Mouse (Mus musculus) granulocyte monocyte progenitor cell, adult 5-6 weeks (primary cell): ENCODE measurements around the gene Fxr1. TPM values are rescaled to one million over a fixed set of nuclear protein-coding genes. Genes with fewer than 3 reads are reported as not detected.
"Not testable (repeated sequence)": the region's sequence is repeated elsewhere in the genome, so short reads cannot be mapped to it uniquely, and the experiment has no call there.

ENCODE experiments used
- ATAC-seq: replicated peaks from 2 replicates; pipeline ENCODE4 v1.8.0; 2016; ENCODE audit warnings: mild to moderate bottlenecking, moderate TSS enrichment, inconsistent platforms; ENCODE audit not compliant: poor library complexity, severe bottlenecking
- total RNA-seq, 2 experiments: library from RNA; stranded (forward) in 1 of 2; stranded (reverse) in 1 of 2; fragments of 200-712, 200-1000 nt in 1 of 2; fragments of >200 nt in 1 of 2; fragmentation: Nextera tagmentation in 1 of 2; gene quantifications; 2 replicates each; pipeline ENCODE4 v1.2.3; 2014 to 2017

Fxr1 gene
- 82.8 and 85.8 TPM in 2 replicates for total RNA-seq (2014; fragmentation: Nextera tagmentation)
- total RNA-seq (2017), result 183 and 220 TPM in 2 replicates

GRCm38 (mm10) chr3:34019540-34020381 lies at the start of gene Fxr1:
Gene Fxr1, plus strand, starts transcription at chr3:34019943.
- ATAC-seq, result peak; percentile 87

GRCm38 (mm10) chr3:33979395-33979794 lies 40.3 kb upstream of the Fxr1 start:
- ATAC-seq, result no peak

GRCm38 (mm10) chr3:33982746-33983145 lies 37.0 kb upstream of the Fxr1 start:
- no peak for ATAC-seq

DNA sequence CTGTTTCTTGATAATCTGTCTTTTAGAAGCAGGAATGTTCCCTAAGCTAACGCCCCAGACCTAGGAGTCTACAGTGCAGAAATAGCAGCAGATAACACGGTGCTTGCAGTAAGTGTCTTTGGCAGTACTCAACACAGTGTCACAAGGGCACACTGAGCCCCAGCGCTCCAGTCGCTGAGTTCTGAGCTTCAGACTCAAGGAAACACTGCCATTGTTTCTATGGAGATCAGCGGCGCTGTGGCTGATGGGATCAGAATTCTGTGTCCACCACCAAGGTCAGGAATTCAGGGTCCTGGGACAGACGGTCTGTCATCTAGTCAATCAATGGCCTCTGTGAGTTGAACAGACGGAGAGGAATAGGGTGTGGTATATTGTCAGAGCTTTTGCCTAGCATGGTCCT lies 30.4 kb upstream of the Fxr1 start:
- ATAC-seq, result no peak

DNA sequence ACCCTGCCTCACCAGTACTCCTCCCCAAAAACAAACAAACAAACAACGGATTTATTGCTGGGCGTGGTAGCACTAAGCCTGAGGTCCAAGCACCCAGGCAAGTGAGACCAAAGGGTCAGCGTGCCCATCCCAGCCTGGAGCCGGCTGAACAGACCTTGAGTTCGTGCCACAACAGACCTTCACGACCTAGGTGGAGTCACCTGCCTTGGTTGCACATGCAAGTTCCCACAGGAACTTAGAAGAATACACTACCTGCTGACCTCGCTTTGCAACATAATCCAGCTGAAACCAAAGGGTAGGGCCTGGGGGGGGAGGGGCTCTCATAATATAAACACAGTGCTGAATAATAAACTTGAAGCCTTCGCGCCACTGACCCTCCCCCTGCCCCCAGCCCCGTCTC lies 29.3 kb upstream of the Fxr1 start:
- no peak for ATAC-seq

GRCm38 (mm10) chr3:33990921-33991320 lies 28.8 kb upstream of the Fxr1 start:
- ATAC-seq, result no peak

GRCm38 (mm10) chr3:33993421-33994126 lies 26.2 kb upstream of the Fxr1 start:
- ATAC-seq, result no peak

GRCm38 (mm10) chr3:33994127-33994488 lies 25.6 kb upstream of the Fxr1 start:
- no peak for ATAC-seq

DNA sequence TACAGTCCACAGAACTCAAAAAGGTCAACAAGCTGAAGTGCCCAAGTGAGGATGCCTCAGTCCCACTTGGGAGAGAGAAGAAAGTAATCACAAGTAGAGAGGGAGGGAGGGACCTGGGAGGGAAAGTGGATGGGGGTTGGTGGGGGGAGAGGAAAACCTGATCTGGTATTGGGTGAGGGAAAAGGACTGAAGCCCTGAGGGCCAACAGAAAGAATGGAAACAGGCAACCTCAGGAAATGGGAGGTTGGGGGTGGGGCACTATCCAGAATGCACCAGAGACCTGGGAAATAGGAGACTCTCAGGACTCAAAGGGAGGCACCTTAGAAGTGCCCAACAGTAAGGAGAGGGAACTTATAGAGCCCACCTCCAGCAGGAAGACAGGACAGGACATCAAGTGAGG lies 18.1 kb upstream of the Fxr1 start:
- not testable (repeated sequence) for ATAC-seq

DNA sequence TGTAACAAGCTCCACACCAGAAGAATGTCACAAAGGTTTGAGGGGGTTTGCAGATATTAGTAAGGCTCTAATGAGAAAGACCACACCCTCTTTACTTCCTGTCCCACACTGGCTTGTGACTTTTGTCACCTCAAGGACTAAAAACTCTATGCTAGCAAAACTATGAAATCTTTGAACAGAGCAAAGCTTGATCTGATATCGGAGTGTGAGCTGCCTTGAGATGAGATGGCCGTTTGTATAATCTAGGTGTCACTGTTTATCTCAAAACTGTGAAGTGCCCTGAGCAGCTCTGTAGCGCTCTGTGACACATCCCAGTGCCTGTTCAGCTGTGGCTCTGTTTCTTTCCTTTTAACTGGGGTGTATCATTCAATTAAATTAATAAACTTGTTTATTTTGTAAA lies 15.9 kb upstream of the Fxr1 start:
- ATAC-seq, result no peak

- ATAC-seq, result no peak
These were observed 13.4 kb upstream of the Fxr1 start for GRCm38 (mm10) chr3:34006301-34006700.

DNA sequence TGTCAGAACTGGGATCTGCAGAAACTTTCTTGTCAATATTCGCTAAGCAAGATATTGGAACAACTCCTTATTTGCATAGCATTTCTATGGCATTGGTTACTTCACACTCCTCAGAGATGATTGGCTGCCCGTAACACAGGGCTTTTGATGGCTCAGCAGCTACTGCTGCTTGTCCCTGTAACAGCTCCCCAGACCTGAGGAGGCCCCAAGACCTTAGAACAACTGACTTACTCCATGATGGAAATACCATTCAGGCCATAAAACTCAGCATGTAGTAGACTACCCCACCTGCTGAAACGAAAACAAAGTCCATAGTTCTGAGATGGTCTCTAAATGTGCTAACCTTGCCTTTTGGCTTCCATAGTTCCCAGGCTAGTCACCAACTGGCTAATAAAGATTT lies 12.9 kb upstream of the Fxr1 start:
- no peak for ATAC-seq

DNA sequence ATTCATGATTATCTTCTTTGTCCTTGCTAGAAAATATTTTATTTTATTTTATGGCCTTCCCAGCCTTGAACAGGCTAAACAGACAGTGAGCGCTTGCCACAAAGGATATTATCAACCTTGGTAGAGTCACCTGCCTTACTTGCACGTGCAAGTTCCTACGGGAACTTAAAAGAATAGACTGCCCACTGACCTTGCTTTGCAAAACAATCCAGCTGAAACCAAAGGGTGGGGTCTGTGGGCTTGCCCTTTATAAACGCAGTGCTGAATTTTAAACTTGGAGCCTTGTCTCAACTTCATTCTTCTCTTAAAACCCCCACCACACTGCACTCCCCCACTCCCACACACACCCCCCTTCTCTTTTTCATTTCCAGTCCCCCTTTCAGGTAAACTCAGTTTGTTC lies 12.1 kb upstream of the Fxr1 start:
- no peak for ATAC-seq

GRCm38 (mm10) chr3:34008191-34008590 lies 11.6 kb upstream of the Fxr1 start:
- ATAC-seq, result no peak

DNA sequence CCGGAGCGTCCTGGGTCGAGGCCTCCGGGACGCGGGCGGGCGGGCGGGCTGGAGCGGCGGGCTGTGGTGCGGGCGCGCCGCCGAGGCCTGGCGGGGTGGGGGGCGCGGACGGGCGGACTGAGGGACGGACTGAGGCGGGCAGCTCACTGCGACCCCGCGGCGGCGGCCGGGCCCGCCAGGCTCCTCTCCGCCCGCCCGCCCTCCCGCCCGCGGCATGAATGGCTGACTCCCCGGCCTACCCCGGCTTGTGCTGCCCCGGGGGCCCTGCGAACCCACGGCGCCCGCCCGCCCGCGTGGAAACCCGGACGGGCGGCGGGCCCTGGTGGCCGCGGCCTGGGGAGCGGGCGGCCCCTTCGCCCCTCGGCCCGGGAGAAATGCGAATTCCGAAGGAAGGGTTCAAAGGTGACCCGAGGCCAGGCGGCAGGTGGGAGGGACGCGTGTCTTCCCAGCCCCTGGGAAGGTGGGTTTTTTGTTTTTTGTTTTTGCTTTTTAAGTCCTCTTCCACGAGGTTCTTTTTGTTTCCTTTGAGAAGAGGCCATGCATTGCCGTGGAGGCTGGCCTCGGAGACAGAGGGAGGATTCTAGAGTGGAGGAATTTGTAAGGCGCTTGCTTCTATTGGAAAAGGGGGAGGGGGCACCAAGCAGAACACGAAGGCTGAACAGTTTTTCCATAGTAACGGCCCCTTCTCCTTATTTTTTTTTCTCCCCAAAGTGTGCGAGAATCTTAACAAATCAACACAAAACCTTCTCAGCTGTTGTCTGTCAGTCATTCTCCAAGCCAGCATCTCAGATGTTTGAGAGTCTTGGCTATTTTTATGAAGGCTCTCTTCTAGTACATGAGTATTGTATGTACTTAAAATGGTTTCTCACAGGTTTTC lies 877 bp downstream of the Fxr1 start:
- peak; percentile 2; the same call in 1 of the 2 replicates for ATAC-seq

GRCm38 (mm10) chr3:34021259-34021828 lies 1.6 kb downstream of the Fxr1 start:
- ATAC-seq, result no peak

DNA sequence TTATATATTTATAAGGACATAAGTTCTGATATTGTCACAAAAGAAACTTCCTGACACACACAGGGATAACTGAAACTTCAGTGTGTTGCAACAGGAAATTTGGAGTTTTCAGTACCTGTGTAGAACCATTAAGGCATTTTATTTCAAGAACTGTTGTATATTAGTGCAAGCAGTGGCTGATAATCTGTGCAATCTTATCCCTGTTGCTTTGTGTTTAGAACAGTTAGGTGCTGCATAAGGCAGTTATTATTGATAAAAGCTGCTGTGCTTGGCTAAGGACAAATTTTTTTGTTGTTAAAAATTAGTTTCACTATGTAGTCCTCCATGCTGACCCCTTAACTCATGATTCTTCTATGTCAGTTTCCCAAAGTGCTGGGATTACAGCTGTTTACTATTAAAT lies 9.2 kb downstream of the Fxr1 start:
- no peak for ATAC-seq

- ATAC-seq, result no peak
These were observed 10.9 kb downstream of the Fxr1 start for GRCm38 (mm10) chr3:34030601-34031000.

GRCm38 (mm10) chr3:34033720-34034364 lies 14.1 kb downstream of the Fxr1 start:
- ATAC-seq, result peak; percentile 88

- ATAC-seq, result peak; percentile 52
These were observed 15.1 kb downstream of the Fxr1 start for GRCm38 (mm10) chr3:34034803-34035202.
